Mouse (Mus musculus) myocyte (in vitro differentiated cells): ENCODE results near the gene B230307C23Rik.

ENCODE experiments used
- CEBPB ChIP-seq: IDR thresholded peaks from 2 replicates; pipeline ENCODE4 v1.6.1; 2011; ENCODE audit warnings: mild to moderate bottlenecking, moderate library complexity; ENCODE audit not compliant: poor library complexity, insufficient read depth, severe bottlenecking
- E2F4 ChIP-seq: IDR thresholded peaks from one replicate; pipeline ENCODE4 v1.6.1; 2011; ENCODE audit warnings: mild to moderate bottlenecking, control low read depth, moderate library complexity; ENCODE audit not compliant: insufficient read depth
- MAX ChIP-seq: IDR thresholded peaks from one replicate; pipeline ENCODE4 v1.6.1; 2011; ENCODE audit warnings: low read depth, mild to moderate bottlenecking, control low read depth
- MYOG ChIP-seq, 3 experiments: IDR thresholded peaks; one replicate each; pipeline ENCODE4 v1.6.1; 2011; ENCODE audit warnings: control low read depth in 2 of 3, low read depth in 2 of 3, mild to moderate bottlenecking in 2 of 3; ENCODE audit not compliant: insufficient read length in 2 of 3, control insufficient read depth in 1 of 3, insufficient read depth in 1 of 3
- POLR2A ChIP-seq: IDR thresholded peaks from one replicate; pipeline ENCODE4 v1.6.1; 2011; ENCODE audit warnings: low read depth, mild to moderate bottlenecking, control low read depth, moderate library complexity; ENCODE audit not compliant: insufficient read length
- POLR2AphosphoS2 ChIP-seq: IDR thresholded peaks from one replicate; pipeline ENCODE4 v1.6.1; 2011; ENCODE audit warnings: low read depth, control low read depth; ENCODE audit not compliant: insufficient read length
- SRF ChIP-seq: IDR thresholded peaks from one replicate; pipeline ENCODE4 v1.6.1; 2011; ENCODE audit warnings: low read depth; ENCODE audit not compliant: control insufficient read depth, insufficient read length
- TCF12 ChIP-seq: IDR thresholded peaks from one replicate; pipeline ENCODE4 v1.6.1; 2011; ENCODE audit warnings: mild to moderate bottlenecking, control low read depth; ENCODE audit not compliant: poor library complexity, insufficient read depth, severe bottlenecking
- TCF3 ChIP-seq: IDR thresholded peaks from one replicate; pipeline ENCODE4 v1.6.1; 2011; ENCODE audit warnings: low read depth, control low read depth; ENCODE audit not compliant: insufficient read length
- USF1 ChIP-seq: IDR thresholded peaks from one replicate; pipeline ENCODE4 v1.6.1; 2011; ENCODE audit warnings: low read depth, mild to moderate bottlenecking, control low read depth, moderate library complexity

- TF ChIP-seq E2F4 (no peak), POLR2A (no peak), POLR2AphosphoS2 (no peak), MYOG (IDR thresholded peaks at IDR 0.05; ENCODE audit: control insufficient read depth in 1 of 3, insufficient read depth in 1 of 3, insufficient read length in 2 of 3, low read depth in 2 of 3) (no peak), USF1 (no peak), MAX (no peak), TCF3 (no peak), TCF12 (no peak), CEBPB (no peak), SRF (no peak)
These were observed 19.4 kb upstream of the B230307C23Rik start for GRCm38 (mm10) chr16:97977722-97978121.
